Mouse (Mus musculus) CH12.LX (cell line): ENCODE results near the gene E130311K13Rik. TPM values are rescaled to one million over a fixed set of nuclear protein-coding genes. Genes with fewer than 3 reads are reported as not detected.

Experiments
- DNase-seq: peaks from one replicate; pipeline ENCODE4 v3.0.0-alpha.2; 2013; ENCODE audit errors: extremely low read depth
- H3K27ac ChIP-seq: 2 replicates; pipeline ENCODE4 v1.5.1; 2012; ENCODE audit warnings: low read depth, mild to moderate bottlenecking, control low read depth, moderate library complexity; ENCODE audit not compliant: insufficient read depth
- H3K27me3 ChIP-seq: replicated peaks from 2 replicates; pipeline ENCODE3; 2012; ENCODE audit warnings: inconsistent platforms
- H3K36me3 ChIP-seq, 2 experiments: replicated peaks in 1 of 2; 2 replicates each; pipeline versions ENCODE3 to v1.6.1; 2012; ENCODE audit warnings: inconsistent platforms in 1 of 2, low read length in 1 of 2, mild to moderate bottlenecking in 1 of 2, mixed read lengths in 1 of 2, moderate library complexity in 1 of 2; ENCODE audit not compliant: control insufficient read depth in 1 of 2, insufficient read depth in 1 of 2
- H3K4me1 ChIP-seq, 2 experiments: 2 replicates each; pipeline ENCODE4 v1.6.1; 2012; ENCODE audit warnings: inconsistent platforms in 1 of 2, moderate library complexity in 1 of 2; ENCODE audit not compliant: insufficient read depth in 2 of 2, control insufficient read depth in 1 of 2
- H3K4me2 ChIP-seq: 2 replicates; pipeline ENCODE4 v1.6.1; 2012; ENCODE audit warnings: low read depth, mild to moderate bottlenecking, control low read depth; ENCODE audit not compliant: poor library complexity, insufficient read depth, severe bottlenecking
- H3K4me3 ChIP-seq, 3 experiments: fragments of 150-350 bp in 1 of 3; sonication (generic) in 1 of 3; replicated peaks in 1 of 3; 2 replicates each; pipeline versions ENCODE3 to v1.5.1; 2011 to 2012; ENCODE audit warnings: low read depth in 2 of 3, low read length in 2 of 3, mild to moderate bottlenecking in 2 of 3, moderate library complexity in 2 of 3, control low read depth in 1 of 3, improper control_type of control experiment in 1 of 3, inconsistent platforms in 1 of 3, mixed read lengths in 1 of 3; ENCODE audit not compliant: poor library complexity in 1 of 3
- H3K79me2 ChIP-seq: replicated peaks from 2 replicates; pipeline ENCODE4 v1.6.1; 2012; ENCODE audit warnings: mild to moderate bottlenecking, moderate library complexity; ENCODE audit not compliant: control insufficient read depth, poor library complexity, insufficient read depth, severe bottlenecking; ENCODE audit errors: extremely low read depth
- H3K9ac ChIP-seq: 2 replicates; pipeline ENCODE4 v1.6.1; 2012; ENCODE audit warnings: low read depth, mild to moderate bottlenecking, control low read depth, moderate library complexity; ENCODE audit not compliant: insufficient read depth
- H3K9me3 ChIP-seq: replicated peaks from 2 replicates; pipeline ENCODE3; 2012; ENCODE audit warnings: low read length, inconsistent platforms, mixed read lengths
- CTCF ChIP-seq, 2 experiments: IDR thresholded peaks in 1 of 2; conservative IDR thresholded peaks in 1 of 2; 2 replicates each; pipeline ENCODE4 v1.5.1; 2011 to 2012; ENCODE audit warnings: low read depth in 2 of 2, low read length in 2 of 2, improper control_type of control experiment in 1 of 2, inconsistent platforms in 1 of 2, mild to moderate bottlenecking in 1 of 2, moderate library complexity in 1 of 2
- EP300 ChIP-seq: IDR thresholded peaks from 2 replicates; pipeline ENCODE4 v1.6.1; 2011; ENCODE audit warnings: low read length, improper control_type of control experiment
- GABPA ChIP-seq: IDR thresholded peaks from 2 replicates; pipeline ENCODE4 v1.6.1; 2012; ENCODE audit warnings: low read depth, low read length, improper control_type of control experiment, inconsistent platforms; ENCODE audit not compliant: insufficient replicate concordance
- IRF4 ChIP-seq: IDR thresholded peaks from 2 replicates; pipeline ENCODE4 v1.6.1; 2014; ENCODE audit warnings: low read depth, mild to moderate bottlenecking, inconsistent platforms, low read length, improper control_type of control experiment
- KAT2A ChIP-seq: IDR thresholded peaks from 2 replicates; pipeline ENCODE4 v1.6.1; 2012; ENCODE audit warnings: low read length, improper control_type of control experiment, inconsistent platforms; ENCODE audit not compliant: insufficient replicate concordance
- MAX ChIP-seq: IDR thresholded peaks from 2 replicates; pipeline ENCODE4 v1.6.1; 2011; ENCODE audit warnings: low read length, improper control_type of control experiment
- MAZ ChIP-seq: IDR thresholded peaks from 2 replicates; pipeline ENCODE4 v1.6.1; 2012; ENCODE audit warnings: low read depth, mild to moderate bottlenecking, inconsistent platforms, low read length, improper control_type of control experiment, moderate library complexity
- MEF2A ChIP-seq: IDR thresholded peaks from 2 replicates; pipeline ENCODE4 v1.6.1; 2014; ENCODE audit warnings: low read depth, mild to moderate bottlenecking, inconsistent platforms, low read length, improper control_type of control experiment, borderline replicate concordance
- NELFE ChIP-seq: IDR thresholded peaks from 2 replicates; pipeline ENCODE4 v1.6.1; 2011; ENCODE audit warnings: low read depth, low read length, improper control_type of control experiment
- PAX5 ChIP-seq: IDR thresholded peaks from 2 replicates; pipeline ENCODE4 v1.6.1; 2012; ENCODE audit warnings: low read length, inconsistent platforms, mixed read lengths
- POLR2A ChIP-seq: IDR thresholded peaks from 2 replicates; pipeline ENCODE4 v1.6.1; 2011; ENCODE audit warnings: low read depth, mild to moderate bottlenecking, improper control_type of control experiment, low read length
- POLR2AphosphoS2 ChIP-seq: IDR thresholded peaks from 2 replicates; pipeline ENCODE4 v1.6.1; 2011; ENCODE audit warnings: low read depth, low read length, improper control_type of control experiment
- RAD21 ChIP-seq: IDR thresholded peaks from 2 replicates; pipeline ENCODE4 v1.6.1; 2011; ENCODE audit warnings: low read depth, mild to moderate bottlenecking, low read length, improper control_type of control experiment, moderate library complexity
- SIN3A ChIP-seq: IDR thresholded peaks from 2 replicates; pipeline ENCODE4 v1.6.1; 2012; ENCODE audit warnings: low read length, improper control_type of control experiment, inconsistent platforms
- SMC3 ChIP-seq: IDR thresholded peaks from 2 replicates; pipeline ENCODE4 v1.6.1; 2011; ENCODE audit warnings: low read depth, low read length, improper control_type of control experiment
- TBP ChIP-seq: conservative IDR thresholded peaks from 2 replicates; pipeline ENCODE4 v1.6.1; 2011; ENCODE audit warnings: low read depth, low read length, improper control_type of control experiment
- TCF12 ChIP-seq: IDR thresholded peaks from 2 replicates; pipeline ENCODE4 v1.6.1; 2014; ENCODE audit warnings: low read depth, mild to moderate bottlenecking, inconsistent platforms, low read length, improper control_type of control experiment
- UBTF ChIP-seq: IDR thresholded peaks from 2 replicates; pipeline ENCODE4 v1.6.1; 2012; ENCODE audit warnings: low read depth, mild to moderate bottlenecking, inconsistent platforms, low read length, improper control_type of control experiment, moderate library complexity
- USF1 ChIP-seq: IDR thresholded peaks from 2 replicates; pipeline ENCODE4 v1.6.1; 2014; ENCODE audit warnings: low read depth, mild to moderate bottlenecking, inconsistent platforms, low read length, improper control_type of control experiment
- USF2 ChIP-seq: conservative IDR thresholded peaks from 2 replicates; pipeline ENCODE4 v1.6.1; 2011; ENCODE audit warnings: low read depth, low read length, improper control_type of control experiment
- ZKSCAN1 ChIP-seq: IDR thresholded peaks from 2 replicates; pipeline ENCODE4 v1.6.1; 2012; ENCODE audit warnings: low read depth, inconsistent platforms, low read length, improper control_type of control experiment, borderline replicate concordance
- ZMIZ1 ChIP-seq: IDR thresholded peaks from 2 replicates; pipeline ENCODE4 v1.6.1; 2012; ENCODE audit warnings: low read depth, mild to moderate bottlenecking, inconsistent platforms, low read length, improper control_type of control experiment
- ZNF384 ChIP-seq: IDR thresholded peaks from 2 replicates; pipeline ENCODE4 v1.6.1; 2012; ENCODE audit warnings: low read depth, low read length, improper control_type of control experiment, inconsistent platforms
- dilution Hi-C: fragments of 300-500 bp; cut with MboI; formaldehyde crosslinking; loops from 2 replicates; pipeline ENCODE4 v1.14.3; 2020; ENCODE audit warnings: low sequenced_read_pairs; ENCODE audit not compliant: extremely low pct_unique_long_range_greater_than_20kb, extremely low pct_ligation_motif_present
- in situ Hi-C: fragments of 300-500 bp; cut with MboI; formaldehyde crosslinking; loops from 3 replicates; pipeline ENCODE4 v1.14.3; 2019; ENCODE audit warnings: low sequenced_read_pairs, low pct_ligation_motif_present, low pct_unique_long_range_greater_than_20kb, mixed read lengths
- polyA plus RNA-seq: library from polyadenylated mRNA; unstranded; fragments of >175 nt; gene quantifications from 2 replicates; pipeline ENCODE4 v1.2.1, GENCODE M21; 2012; ENCODE audit warnings: low read depth; ENCODE audit not compliant: insufficient read length
- total RNA-seq, 2 experiments: library from RNA; depleted of rRNA; stranded (reverse); fragments of 300-350 nt in 1 of 2; fragments of >200 nt in 1 of 2; gene quantifications; 2 replicates each; pipeline ENCODE4 v1.2.3; 2012 to 2014

E130311K13Rik gene
- total and polyA plus RNA-seq, 3 experiments, result 7.6 to 18.0 (median 9.1) TPM

- dilution Hi-C loops (no loop called here), in situ Hi-C loops (no loop called here)
- Histone ChIP-seq H3K27ac (no peak overlapping the region), H3K79me2 (no peaks in the 10 kb centered on the region), H3K4me3 (no peak overlapping the region), H3K4me2 (no peak overlapping the region), H3K9me3 (no peaks in the 10 kb centered on the region), H3K27me3 (no peaks in the 10 kb centered on the region), H3K9ac (no peak overlapping the region), H3K4me1 (peaks cover 6 to 15% of the 10 kb centered on the region in 2 experiments; a peak in 3 of 4 replicates), H3K36me3 (peaks cover 7 to 15% of the 10 kb centered on the region in 2 experiments)
- TF ChIP-seq TCF12 (no peak), TBP (no peak)
- no peak for DNase-seq
Observed at GRCm38 (mm10) chr3:63938928-63939327, 9.7 kb upstream of the E130311K13Rik start.

- H3K9me3 ChIP-seq, result no peaks in the 10 kb centered on the region
- no peak overlapping the region for H3K9ac ChIP-seq
- peaks cover 18 to 62% of the 10 kb centered on the region in 2 experiments for H3K36me3 ChIP-seq
- no peak overlapping the region for H3K4me3 ChIP-seq
- H3K4me1 ChIP-seq, result no peaks in the 10 kb centered on the region; a peak in 1 of 4 replicates
- H3K4me2 ChIP-seq, result no peak overlapping the region
- dilution Hi-C loops, result no loop called here
- TF ChIP-seq MEF2A, result no peak
- TF ChIP-seq RAD21, result peak; percentile 44
- TF ChIP-seq MAZ, result no peak
- TF ChIP-seq CTCF (conservative IDR thresholded peaks at IDR 0.05 in 1 of 2, IDR thresholded peaks at IDR 0.05 in 1 of 2; ENCODE audit: low read depth in 2 of 2, low read length in 2 of 2), result peak; percentile 46 to 64
- TF ChIP-seq IRF4, result no peak
- DNase-seq, result peak; percentile 21
- no peaks in the 10 kb centered on the region for H3K79me2 ChIP-seq
- in situ Hi-C loops, result no loop called here
- H3K27me3 ChIP-seq, result no peaks in the 10 kb centered on the region
- H3K27ac ChIP-seq, result no peak overlapping the region
Observed at GRCm38 (mm10) chr3:63919634-63920033, 9.6 kb downstream of the E130311K13Rik start.

GRCm38 (mm10) chr3:63910301-63910700 is 19.0 kb downstream of the E130311K13Rik start:
- no peak for DNase-seq
- H3K4me1 ChIP-seq, result peaks cover 0 to 1% of the 10 kb centered on the region in 2 experiments; a peak in 1 of 4 replicates
- TF ChIP-seq TCF12, result no peak
- no peak for TF ChIP-seq ZNF384
- TF ChIP-seq KAT2A, result no peak
- no peak for TF ChIP-seq EP300
- no peak for TF ChIP-seq POLR2A
- TF ChIP-seq NELFE, result no peak
- no peak for TF ChIP-seq UBTF
- TF ChIP-seq USF1, result no peak
- TF ChIP-seq SMC3, result no peak
- TF ChIP-seq SIN3A, result no peak
- TF ChIP-seq RAD21, result no peak
- no peak for TF ChIP-seq ZKSCAN1
- no peak for TF ChIP-seq IRF4
- no peak for TF ChIP-seq POLR2AphosphoS2
- TF ChIP-seq PAX5, result no peak
- no peak for TF ChIP-seq MEF2A
- TF ChIP-seq USF2, result no peak
- TF ChIP-seq ZMIZ1, result no peak
- no peak for TF ChIP-seq MAX
- TF ChIP-seq GABPA, result no peak
- TF ChIP-seq, all 38 proteins: peak for 0
- Histone ChIP-seq H3K79me2 (no peaks in the 10 kb centered on the region), H3K9ac (no peak overlapping the region), H3K36me3 (peaks cover 6 to 14% of the 10 kb centered on the region in 2 experiments), H3K9me3 (no peaks in the 10 kb centered on the region), H3K27me3 (no peaks in the 10 kb centered on the region), H3K4me3 (no peak overlapping the region), H3K27ac (no peak overlapping the region), H3K4me2 (no peak overlapping the region)
- dilution Hi-C loops, result no loop called here
- in situ Hi-C loops, result no loop called here
